Mouse (Mus musculus) gastrocnemius, postnatal 36 days (tissue): ENCODE measurements around the gene Hk3. TPM values are rescaled to one million over a fixed set of nuclear protein-coding genes. Genes with fewer than 3 reads are reported as not detected.

ENCODE experiments used
- DNase-seq, 2 experiments: peaks; one replicate each; pipeline ENCODE4 v3.0.0; 2022
- intact Hi-C: fragments of 180-260 bp; cut with DNase I; formaldehyde crosslinking; loops from one replicate; pipeline ENCODE4 v1.15.1; 2025
- long read RNA-seq, 2 experiments: library from polyadenylated mRNA; stranded (forward); transcript quantifications; one replicate each; pipeline ENCODE4 v2.0.0; 2021
- total RNA-seq, 2 experiments: library from RNA; stranded (reverse); gene quantifications; 2 replicates each; pipeline ENCODE4 v1.2.3; 2021

Hk3 gene
- total RNA-seq = under 1 TPM; 0.18 to 0.74 TPM
- long read RNA-seq, experiment 1 = 0 reads
- long read RNA-seq, experiment 2 = 0 reads

DNA sequence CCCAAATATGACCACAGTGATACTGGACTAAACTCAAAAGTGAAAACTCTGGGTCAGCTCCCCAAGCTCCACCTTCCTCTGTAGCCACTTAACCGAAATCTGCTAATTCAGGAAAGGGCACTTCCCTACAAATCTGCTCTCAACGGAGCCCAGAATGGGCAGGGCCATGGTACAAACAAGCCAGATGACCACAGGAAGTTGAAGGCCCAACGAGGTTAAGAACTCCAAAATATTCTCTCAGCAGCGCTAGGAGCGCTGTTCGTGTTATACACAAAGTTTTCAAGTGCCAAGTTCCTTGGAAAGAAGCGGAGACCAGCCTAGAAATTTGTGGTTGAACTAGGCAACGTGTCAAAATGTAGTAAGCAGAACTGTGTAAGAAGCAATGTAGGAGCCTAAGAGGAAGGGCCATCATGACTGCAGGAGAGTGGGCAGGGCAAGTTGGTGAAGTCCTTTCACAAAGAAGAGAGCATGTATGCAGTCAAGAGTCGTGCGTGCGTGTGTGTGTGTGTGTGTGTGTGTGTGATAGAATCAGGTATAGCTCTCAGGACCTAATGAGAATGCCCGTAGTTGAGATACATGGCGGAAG lies at the start of gene Hk3:
Gene Hk3 (minus strand): TSS at position 192 of the 586 bp plus-strand sequence.
- no peak for DNase-seq

DNA sequence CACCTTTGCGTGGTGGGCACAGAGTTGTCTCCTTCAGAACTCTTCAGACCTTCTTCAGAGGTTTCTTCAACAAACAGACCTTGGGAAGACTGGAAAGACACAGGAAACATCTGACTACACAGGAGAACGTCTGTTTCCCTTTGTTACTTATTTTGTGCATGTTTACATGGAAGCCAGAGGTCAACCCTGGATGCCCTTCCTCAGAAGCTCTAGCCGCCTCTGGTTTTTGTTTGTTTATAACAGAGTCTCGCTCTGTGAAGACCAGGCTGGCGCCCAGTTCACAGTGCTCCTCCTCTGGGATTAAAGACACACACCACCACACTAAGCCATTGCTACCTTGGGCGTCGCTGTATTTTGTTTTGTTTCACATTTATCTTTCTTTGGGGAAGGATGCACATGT lies 48.5 kb upstream of the Hk3 start:
- intact Hi-C loops = loop anchor here (5.0 kb wide), 1 partner anchor 272 kb away; no protein-coding TSS in a partner anchor

More for the DNA sequence above, at the start of gene Hk3:
- intact Hi-C loops = no loop called here

DNA sequence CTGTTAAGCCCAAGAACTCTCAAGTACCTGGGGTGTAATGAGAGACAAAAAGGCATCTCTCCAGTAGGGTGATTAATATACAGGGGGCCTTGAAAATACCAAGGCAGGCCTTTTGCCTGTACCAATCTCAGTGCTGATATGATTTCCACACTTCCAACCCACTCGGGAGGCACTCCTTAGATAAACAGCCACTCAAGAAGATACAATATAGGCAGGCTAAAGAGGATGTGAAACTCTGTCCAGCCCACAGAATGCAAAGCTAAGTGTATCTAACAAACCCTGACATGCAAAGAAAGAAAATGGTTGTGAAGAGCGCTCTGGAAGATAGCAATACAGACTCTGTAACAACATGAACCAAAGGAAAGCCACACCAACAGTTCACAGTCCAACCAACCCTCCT lies 42.1 kb upstream of the Hk3 start:
- intact Hi-C loops = no loop called here
- no peak for DNase-seq

More for the DNA sequence above, 48.5 kb upstream of the Hk3 start:
- DNase-seq = no peak

DNA sequence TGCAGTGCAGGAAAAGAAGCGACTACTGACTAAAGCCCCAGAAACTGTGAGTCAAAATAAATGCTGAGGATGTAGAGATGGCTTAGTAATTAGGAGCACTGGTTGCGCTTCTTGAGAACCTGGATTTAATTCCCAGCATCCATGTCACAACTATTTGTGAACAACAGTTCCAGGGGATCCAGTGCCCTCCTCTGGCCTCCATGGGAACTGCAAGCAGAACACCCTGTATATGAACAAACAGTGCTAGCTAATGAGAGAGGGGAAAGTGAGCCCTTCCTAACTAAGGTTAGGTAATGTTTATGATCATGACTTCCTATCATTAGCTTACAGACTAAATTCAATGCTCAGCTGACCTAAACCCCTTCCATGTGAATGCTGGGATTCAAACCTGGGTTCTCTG lies 36.9 kb upstream of the Hk3 start:
- intact Hi-C loops = no loop called here
- DNase-seq = no peak

DNA sequence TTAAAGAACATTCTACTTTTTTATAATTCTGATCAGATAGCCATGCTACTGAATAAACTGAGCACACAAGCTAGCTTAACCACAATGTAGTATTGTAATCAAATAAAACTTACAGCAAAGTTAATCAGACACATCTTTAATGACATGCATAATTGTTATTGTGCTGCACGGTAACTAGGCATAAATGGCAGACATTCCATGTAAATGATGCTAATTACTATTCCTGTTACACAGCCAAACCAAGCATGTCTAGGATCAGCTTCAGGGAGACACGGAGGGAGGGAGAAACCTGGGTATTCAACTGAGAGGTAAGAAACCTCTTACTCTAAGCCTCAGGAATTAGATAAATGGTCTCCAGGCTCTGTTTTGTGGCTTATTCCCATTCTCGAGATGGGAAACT lies 26.5 kb upstream of the Hk3 start:
- intact Hi-C loops = no loop called here
- no peak for DNase-seq

DNA sequence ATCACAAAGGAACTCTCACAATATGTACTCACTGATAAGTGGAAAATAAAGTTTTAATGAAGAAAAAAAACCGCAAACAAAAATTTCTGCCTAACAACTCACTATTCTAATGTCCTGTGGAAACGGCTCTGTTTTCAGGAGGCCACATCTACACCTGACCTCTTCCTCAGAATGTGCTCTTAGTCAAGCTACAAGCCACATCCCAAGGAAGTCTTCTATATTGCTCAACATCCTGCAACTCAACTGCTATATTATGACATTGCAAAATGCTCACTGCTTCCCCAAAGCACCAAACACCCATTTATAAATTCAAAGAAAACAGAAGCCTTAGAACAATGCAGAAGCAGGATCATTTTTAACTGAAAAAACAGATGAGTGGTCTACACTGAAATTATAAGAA lies 18.8 kb upstream of the Hk3 start:
- intact Hi-C loops = no loop called here
- DNase-seq = no peak

DNA sequence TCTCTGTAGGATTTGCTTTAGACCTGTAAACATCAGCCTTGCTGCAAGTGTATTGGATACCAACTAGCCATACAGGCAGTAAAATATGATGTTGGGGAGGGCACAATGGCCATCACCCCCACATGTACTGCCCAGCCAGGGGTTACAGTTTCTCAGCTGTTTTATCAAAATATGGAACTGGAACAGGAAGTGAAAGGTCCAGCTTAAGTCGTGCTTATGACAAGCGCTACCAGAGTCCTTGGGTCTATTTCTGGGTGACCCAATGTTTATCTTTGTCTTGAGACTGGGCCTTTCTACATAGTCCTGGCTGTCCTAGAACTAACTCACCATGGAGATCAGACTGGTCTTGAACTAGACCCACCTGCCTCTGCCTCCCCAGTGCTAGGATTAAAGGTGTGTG lies 3.0 kb upstream of the Hk3 start:
- intact Hi-C loops = no loop called here
- DNase-seq = no peak

DNA sequence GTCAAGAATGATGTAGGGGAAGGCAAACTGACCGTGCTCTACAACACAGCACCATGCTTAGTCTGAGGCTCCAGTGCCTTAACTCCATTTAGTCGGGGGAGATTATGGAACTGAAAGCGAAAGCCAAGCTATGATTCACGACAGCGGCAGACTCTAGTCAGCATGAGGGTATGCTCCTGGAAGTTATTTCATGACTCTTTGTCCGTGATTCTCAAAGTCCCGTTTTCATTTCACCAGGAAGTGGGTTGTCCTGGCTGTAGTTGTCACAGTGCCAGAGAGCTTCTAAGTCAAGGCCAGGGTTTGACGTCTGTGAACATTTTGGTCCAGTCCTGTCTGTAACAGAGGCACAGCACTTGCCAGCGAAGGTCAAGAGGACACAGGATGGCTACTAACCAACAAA lies 1.5 kb upstream of the Hk3 start:
- DNase-seq = no peak
- intact Hi-C loops = no loop called here

DNA sequence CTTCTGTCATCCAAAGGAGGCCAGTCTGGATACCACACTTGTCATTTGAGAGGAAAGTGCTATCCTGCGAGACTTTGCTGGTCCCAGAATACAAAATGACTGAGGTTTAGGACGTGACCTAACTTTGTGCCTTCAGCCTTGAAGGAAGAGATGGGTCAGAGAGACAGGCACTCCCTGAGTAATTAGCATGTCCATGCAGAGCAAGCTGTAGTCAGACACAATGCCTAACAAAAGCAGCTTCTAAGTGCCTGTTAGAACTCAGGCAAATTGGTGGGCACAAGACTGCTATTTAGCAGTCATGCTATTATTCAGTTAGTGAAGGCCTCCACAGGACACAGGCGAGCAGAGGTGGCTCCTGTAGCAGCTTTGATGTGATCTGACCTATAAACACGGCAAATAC lies 1.1 kb upstream of the Hk3 start:
- DNase-seq = no peak
- intact Hi-C loops = no loop called here

DNA sequence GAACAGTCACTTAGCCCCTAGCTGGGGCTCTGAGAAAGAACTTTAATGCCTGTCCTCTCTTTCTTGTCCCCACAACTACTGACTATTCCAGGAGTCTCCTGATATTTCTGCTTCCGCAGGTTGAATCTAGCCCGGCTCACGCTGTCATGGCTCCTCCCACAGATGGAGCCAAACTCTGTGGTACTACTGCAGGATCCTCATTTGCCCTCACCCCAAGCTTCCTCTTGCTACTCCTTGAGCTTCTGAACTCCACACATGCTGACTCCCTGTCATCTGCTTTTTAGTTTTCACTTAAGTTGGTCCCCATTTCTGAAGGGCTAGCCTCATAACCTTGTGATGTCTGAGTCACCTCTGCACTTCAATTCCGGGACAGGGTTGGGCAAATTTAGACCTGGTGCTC lies 1.1 kb downstream of the Hk3 start:
- no peak for DNase-seq
- intact Hi-C loops = no loop called here

DNA sequence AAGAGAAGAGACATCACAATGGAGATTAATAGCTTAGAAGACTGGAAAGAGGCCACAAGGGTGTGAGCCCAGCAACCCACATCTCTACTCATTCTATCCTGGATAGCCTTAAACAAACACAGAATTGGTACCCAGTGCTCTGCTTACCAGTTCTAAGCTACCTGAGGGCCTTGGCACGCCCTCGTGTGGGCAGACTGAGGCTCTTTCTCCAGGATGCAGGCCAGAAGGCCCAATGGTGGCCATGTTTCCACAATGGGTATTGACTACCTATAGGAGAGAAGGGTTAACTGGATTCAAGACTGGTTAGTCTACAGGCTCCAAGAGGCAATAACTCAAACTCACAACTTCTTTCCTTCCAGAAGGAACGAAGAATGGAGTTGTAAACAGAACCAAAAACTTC lies 2.0 kb downstream of the Hk3 start:
- intact Hi-C loops = no loop called here
- DNase-seq = no peak

DNA sequence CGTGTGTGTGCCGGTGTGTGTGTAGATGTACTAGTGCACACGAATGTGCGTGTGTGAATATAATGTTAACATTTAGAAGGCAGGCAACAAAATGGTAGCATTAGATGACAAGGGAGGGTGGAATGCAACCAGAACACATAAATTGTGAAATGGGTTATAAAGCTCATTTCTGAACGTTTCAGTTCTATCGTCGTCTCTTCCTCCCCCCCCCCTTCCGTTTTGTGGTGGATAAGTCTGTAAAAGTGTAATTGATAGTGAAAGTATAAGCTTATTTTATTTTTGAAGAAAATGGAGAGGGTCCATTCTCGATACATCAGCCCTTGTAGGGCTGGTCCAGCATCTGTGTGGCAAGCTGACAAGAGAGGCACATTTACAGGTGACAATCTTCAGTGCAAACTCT lies 2.5 kb downstream of the Hk3 start:
- intact Hi-C loops = no loop called here
- DNase-seq = no peak

DNA sequence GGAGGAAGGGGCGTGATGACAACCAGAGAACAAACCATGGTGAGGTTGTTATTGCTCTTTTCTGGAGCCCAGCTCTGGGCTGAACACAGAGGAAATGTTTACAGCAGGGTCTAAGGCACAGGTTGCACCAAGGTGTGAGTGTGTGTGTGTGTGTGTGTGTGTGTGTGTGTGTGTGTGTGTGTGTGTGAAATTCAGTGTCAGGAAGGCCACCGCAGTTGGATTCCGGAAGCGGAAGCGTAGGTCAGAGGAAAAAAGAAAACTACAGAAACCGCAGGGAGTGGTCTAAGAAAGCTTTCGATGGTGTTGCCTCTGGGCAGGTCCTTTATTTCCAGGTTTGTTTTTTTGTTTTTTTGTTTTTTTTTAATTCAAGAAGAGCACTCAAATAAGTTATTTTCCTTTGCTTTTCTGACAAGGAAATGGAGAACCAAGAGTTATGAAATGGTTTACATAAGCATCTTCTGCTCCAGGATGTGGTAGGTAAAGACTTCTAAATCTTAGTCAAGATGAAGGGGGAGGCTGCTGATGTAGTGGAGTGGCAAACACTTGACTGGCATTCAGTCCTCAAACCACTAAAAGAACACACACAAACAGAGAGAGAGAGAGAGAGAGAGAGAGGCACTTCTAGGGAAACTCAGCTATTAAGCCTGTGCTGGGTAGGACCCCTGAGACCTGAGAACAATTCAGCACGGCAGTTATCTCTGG lies 3.1 kb downstream of the Hk3 start:
- DNase-seq = no peak
- intact Hi-C loops = no loop called here

DNA sequence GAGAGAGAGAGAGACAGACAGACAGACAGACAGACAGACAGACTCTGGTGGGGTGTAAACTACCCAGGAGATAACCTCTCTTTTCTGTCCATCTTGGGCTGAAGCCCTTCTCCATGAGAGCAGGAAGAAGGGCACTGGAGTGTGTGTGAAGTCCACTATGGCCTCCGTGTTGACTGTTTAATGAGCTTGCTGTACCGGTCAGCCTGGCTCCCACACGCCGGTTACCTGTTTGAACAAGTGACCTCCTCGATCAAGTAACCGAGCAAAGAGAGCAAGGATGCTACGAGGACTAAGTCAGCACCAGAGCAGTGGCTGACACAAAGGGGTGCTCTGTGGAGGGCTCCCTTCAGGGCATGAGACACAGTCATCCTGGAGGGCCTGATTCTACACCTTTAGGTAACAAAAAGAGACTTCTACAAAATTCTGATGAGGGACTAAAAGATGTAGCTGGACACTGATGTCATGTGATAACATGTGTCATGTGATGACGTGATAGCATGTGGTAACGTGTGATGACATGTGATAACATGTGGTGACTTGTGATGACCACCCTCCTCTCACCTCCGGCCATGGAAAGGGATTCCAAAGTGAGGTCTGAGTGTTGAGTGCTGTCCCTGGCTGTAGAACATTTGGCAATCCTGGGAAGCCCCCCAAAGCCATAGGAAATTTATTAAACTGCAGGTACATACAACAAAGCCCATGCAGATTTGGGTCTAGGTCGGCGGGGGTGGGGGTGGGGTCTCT lies 3.9 kb downstream of the Hk3 start:
- intact Hi-C loops = no loop called here
- DNase-seq = peak in 1 of 2 experiments; percentile 2

DNA sequence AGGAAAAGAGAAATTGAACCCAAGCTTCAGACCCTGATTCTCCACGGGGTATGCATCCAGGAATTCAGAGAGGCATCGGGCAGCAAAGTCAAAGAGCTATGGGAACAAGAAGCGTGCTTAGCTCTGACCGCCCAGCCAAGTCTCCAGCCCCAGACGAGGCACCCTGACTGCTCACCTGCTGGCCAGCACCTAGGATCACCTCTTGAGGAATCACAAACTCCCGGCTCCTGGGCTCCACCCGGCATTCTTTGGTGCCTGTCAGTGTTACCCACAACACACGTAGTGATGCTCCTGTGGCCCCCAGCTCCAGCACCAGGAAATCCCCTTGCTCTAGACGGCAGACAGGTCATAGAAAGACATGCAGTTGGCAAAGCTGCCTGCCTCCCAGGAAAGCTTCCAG lies 6.7 kb downstream of the Hk3 start:
- DNase-seq = peak in 1 of 2 experiments; percentile 9
- intact Hi-C loops = no loop called here

DNA sequence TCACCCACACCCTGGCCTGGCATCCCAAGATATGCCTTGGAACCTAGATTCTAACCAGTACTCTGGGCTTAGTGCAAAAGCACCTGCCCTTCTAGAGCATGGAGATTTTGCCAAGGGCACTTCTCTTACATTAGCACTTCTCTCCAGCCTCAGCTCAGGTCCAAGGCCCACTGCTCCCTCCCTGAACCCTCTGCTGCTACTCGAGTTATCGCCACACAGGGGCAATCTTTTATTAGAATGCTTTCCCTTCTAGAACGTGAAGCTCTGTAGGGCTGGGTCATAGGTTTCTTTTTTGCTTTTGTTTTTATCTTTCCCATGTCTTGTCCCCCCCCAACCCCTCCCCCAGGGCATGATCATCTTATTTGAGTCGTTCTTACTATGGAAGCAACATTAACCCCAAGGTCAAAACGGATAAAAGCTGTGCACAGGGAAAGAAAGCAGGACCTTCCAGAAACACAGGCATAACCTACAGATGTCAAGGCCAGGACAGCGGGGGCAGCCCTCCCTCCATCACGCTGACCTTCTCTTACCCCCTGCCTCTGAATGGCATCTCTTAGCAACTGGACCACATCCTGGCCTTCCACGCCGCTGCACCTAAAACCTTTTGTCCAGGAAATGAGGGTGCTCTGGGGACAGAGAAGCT lies 7.4 kb downstream of the Hk3 start:
- intact Hi-C loops = no loop called here
- DNase-seq = peak in 1 of 2 experiments; percentile 7

DNA sequence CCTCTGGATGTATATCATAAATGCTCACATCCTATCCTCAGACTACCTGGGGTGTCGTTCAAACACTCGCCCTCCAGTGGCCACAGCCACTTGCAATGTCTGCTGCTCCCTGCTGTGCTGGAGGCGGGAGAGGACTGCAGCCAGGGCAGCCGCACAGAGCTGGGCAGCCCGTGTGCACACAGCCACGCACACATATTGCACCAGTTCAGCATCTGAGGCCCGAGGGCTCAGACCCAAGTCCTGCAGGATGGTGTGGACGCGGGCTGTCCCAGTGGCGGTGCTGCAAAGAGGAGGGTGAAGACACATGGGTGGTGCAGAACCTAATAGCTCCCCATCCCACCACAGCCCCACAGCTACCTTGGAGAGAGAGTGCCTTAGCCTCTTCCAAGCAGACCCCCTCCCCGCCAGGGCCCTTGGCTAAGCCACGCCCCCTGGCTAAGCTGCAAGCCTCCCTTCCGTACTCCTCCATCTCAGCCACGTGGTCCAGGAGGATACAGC lies 9.2 kb downstream of the Hk3 start:
- DNase-seq = no peak
- intact Hi-C loops = no loop called here

DNA sequence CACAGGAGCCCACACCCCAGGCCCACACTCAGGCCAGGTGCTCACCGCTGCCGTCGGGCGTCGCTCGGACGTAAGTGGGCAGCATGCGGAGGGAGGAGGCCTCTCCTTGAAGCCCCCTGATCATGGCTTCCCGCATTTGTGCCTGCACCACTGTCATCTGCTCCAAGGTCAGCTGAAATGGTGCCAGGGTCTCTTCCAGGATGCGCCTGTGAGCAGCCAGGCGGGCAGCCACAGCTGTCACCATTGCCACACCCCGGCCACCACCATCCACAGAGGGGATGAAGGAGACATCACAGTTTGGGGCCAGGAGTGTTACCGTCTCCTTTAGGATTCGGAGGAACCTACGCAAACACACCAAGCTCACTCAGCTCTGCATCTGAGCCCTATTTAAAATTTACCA lies 10.1 kb downstream of the Hk3 start:
- no peak for DNase-seq
- intact Hi-C loops = no loop called here

DNA sequence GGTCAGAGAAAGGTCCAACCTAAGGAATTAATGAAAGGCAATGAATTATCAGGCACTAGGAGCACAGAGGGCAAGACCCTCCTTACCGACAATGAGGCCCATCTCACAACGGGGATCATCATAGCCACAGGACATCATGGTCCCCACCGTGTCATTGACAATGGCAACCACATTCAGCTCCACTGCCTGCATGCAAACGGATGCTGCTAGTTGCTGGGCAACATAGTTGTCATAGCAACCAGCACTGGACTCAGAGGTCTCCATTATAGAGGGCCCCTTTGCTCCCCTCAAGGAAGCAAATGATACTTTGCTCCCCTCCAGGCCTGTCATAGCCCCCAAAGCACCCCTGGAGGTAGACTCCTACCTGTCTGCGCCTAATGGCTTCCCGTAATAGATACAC lies 12.6 kb downstream of the Hk3 start:
- no peak for DNase-seq
- intact Hi-C loops = no loop called here

DNA sequence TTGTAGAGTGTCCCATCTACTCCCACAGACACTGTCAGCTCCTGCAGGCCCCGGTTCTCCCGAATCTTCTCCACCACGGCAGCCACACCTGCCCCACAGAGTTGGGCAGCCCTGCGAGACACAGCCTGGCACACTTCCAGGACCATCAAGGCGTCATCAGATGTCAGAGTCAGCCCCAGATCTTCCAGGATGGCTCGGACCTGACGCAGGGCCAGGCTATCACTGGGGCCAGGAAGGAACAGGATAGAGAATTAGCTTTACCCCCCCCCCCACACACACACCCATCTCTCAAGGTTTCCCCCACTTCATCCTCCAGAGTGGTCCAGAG lies 14.8 kb downstream of the Hk3 start:
- intact Hi-C loops = no loop called here

DNA sequence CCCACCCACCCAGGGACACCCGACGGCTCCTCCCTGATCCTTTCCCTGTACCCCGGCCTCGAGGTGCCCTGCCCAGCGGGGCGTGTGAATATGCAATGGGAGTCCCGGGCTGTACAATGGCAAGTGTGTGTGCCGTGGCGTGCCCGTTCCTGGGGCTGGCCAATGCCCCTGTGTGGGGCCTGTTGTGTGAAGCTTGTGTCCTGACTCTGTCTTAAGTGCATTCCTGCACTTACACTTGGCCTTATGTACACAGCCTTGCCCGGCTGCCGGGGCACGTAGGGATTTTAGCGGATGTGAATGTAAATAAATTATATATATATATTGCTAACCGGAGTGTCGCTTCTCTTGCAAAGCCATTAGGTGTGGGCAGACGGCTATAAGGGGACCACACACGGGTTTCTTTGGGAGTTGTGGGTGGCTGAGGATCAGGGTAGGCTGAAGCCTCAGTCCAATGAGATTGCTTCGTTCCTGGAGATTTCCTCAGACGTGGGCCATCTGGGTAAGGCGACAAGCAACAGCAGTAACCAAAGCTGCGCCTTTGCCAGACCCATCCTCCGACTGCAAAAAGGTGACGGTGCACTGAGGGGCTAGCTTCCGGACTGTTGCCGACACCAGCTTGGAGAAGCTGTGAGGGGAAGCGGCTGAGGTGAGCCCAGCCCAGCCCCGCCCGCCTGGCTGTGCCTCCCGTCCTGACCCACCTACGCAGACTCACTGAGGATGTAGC lies 15.3 kb downstream of the Hk3 start:
- DNase-seq = no peak
- intact Hi-C loops = no loop called here

More for the DNA sequence above, 14.8 kb downstream of the Hk3 start:
- no peak for DNase-seq
